Comparison of ENCODE assay signal across 8 mouse cellular contexts in genomic region chr6:91684474-91684829, GRCm38 (mm10). TPM values are rescaled to one million over a fixed set of nuclear protein-coding genes. Genes with fewer than 3 reads are reported as not detected.
A peak's percentile ranks its signal among the peaks of the same experiment; 100 is the strongest.
DNase-seq lines count a peak whose midpoint lies in the region; ATAC-seq and TF ChIP-seq lines count a peak whose summit lies in the region.

No protein-coding gene starts in this region.

- H3K36me3 ChIP-seq in thymus, adult 2 months (ENCODE audit: control insufficient read depth, insufficient read depth, low read length), result no peaks in the 10 kb centered on the region
- H3K36me3 ChIP-seq in intestine, embryonic 14.5 days (ENCODE audit: control insufficient read depth, insufficient read depth, low read length), result no peaks in the 10 kb centered on the region
- H3K36me3 ChIP-seq in macrophage (ENCODE audit: inconsistent target), result peaks cover 6% of the 10 kb centered on the region; the same call in 1 of the 2 replicates

- peak overlapping the region; percentile 87 for H3K4me2 ChIP-seq in intestine, embryonic 14.5 days (ENCODE audit: low read length)

- no peaks in the 10 kb centered on the region for H3K9me3 ChIP-seq in intestine, embryonic 14.5 days (ENCODE audit: control insufficient read depth, low read length)

- TF ChIP-seq CTCF in thymus, adult 2 months (IDR thresholded peaks at IDR 0.05; ENCODE audit: borderline replicate concordance, control insufficient read depth, extremely low read depth, insufficient read depth, low read length, poor library complexity), result no peak

- peak overlapping the region; percentile 91 for H3K4me3 ChIP-seq in thymus, adult 2 months (ENCODE audit: control insufficient read depth, insufficient read depth, low read length)
- H3K4me3 ChIP-seq in intestine, embryonic 14.5 days (ENCODE audit: low read depth, low read length), result peak overlapping the region; percentile 92
- peak overlapping the region; percentile 94 for H3K4me3 ChIP-seq in macrophage (ENCODE audit: inconsistent target)

- H3K79me2 ChIP-seq in macrophage (ENCODE audit: inconsistent target), result peaks cover 53% of the 10 kb centered on the region

- H3K27ac ChIP-seq in thymus, adult 2 months (ENCODE audit: control insufficient read depth, insufficient read depth, low read length), result peak overlapping the region; percentile 78
- peak overlapping the region; percentile 87 for H3K27ac ChIP-seq in intestine, embryonic 14.5 days (ENCODE audit: low read depth)
- H3K27ac ChIP-seq in macrophage, result peak overlapping the region; percentile 96

- no peaks in the 10 kb centered on the region for H3K27me3 ChIP-seq in thymus, adult 2 months (ENCODE audit: control insufficient read depth, insufficient read depth, low read length)
- H3K27me3 ChIP-seq in intestine, embryonic 14.5 days (replicated peaks; ENCODE audit: control insufficient read depth, insufficient read depth, low read length), result no peaks in the 10 kb centered on the region

- 1% methylated on average over 12 of the region's 13 CpGs for WGBS in thymus, adult 2 months
- 2% methylated on average over 13 of the region's 13 CpGs for WGBS in intestine, embryonic 14.5 days
- WGBS in macrophage (ENCODE audit: missing documents), result 2% methylated on average over 8 of the region's 13 CpGs

- H3K9ac ChIP-seq in intestine, embryonic 14.5 days (ENCODE audit: low read length), result peak overlapping the region; percentile 85

- DNase-seq in embryo, embryonic 10.5 days (ENCODE audit: low spot score), result peak; percentile 47
- DNase-seq in embryo, embryonic 11 days, result no peak
- DNase-seq in thymus, adult 2 months, result no peak
- DNase-seq in thymus, adult 18-20 months, result no peak
- no peak for DNase-seq in intestine, embryonic 14.5 days (ENCODE audit: low spot score)
- no peak for DNase-seq in urinary bladder, postnatal 36 days (ENCODE audit: low spot score in 2 of 2)
- DNase-seq in cerebellum, adult 11-12 months, result no peak

- H3K4me1 ChIP-seq in thymus, adult 2 months (replicated peaks; ENCODE audit: control insufficient read depth, insufficient read depth, low read length), result peaks cover 45% of the 10 kb centered on the region
- peaks cover 44% of the 10 kb centered on the region for H3K4me1 ChIP-seq in intestine, embryonic 14.5 days (replicated peaks; ENCODE audit: control insufficient read depth, insufficient read depth, low read length)

- TF ChIP-seq POLR2A in thymus, adult 2 months (IDR thresholded peaks at IDR 0.05; ENCODE audit: control insufficient read depth, extremely low read depth, insufficient read depth, low read length, poor library complexity), result no peak

- ATAC-seq in intestine, embryonic 14.5 days (replicated peaks; ENCODE audit: low FRiP score, low TSS enrichment, low read depth), result peak; percentile 36

RNA-seq across cellular contexts. Expression of gene Slc6a6, which starts 0.6 kb away (rescaled TPM):
- polyA plus RNA-seq in thymus, adult 2 months (2012; rRNA removed), result 141 and 179 TPM in 2 replicates
- 69.0 and 74.0 TPM in 2 replicates for polyA plus RNA-seq in intestine, embryonic 14.5 days (2014; fragmentation: Nextera tagmentation; extraction: Ambion mirVana)
- total RNA-seq in macrophage (2018; cell fraction: chromatin; rRNA removed), result 1,000 to 10,000 TPM in 22 of 26 experiments, 100 to 1,000 TPM in 4; 867 to 1,969 (median 1,342) TPM
- 100 to 1,000 TPM; 407 to 728 (median 545) TPM for total RNA-seq in macrophage (2018; cell fraction: cytosol; rRNA removed)
- total RNA-seq in macrophage (2018; cell fraction: nucleus; rRNA removed), result 1,000 to 10,000 TPM in 22 of 26 experiments, 100 to 1,000 TPM in 4; 893 to 1,549 (median 1,266) TPM
- 290 to 451 TPM (median 423 TPM) in 3 replicates for polyA plus RNA-seq in macrophage (2018)
